Mouse (Mus musculus) testis, postnatal 14 days (tissue): ENCODE measurements around the gene Morc1.

ENCODE experiments used
- DNase-seq: peaks from one replicate; pipeline ENCODE4 v3.0.0; 2021; ENCODE audit warnings: low spot score

The Morc1 gene

GRCm38 (mm10) chr16:48474896-48475802, 44.1 kb downstream of the Morc1 start:
- no peak for DNase-seq

GRCm38 (mm10) chr16:48479266-48479848, 48.3 kb downstream of the Morc1 start:
- DNase-seq, result no peak

- no peak for DNase-seq
Measured at GRCm38 (mm10) chr16:48516776-48517499, 85.9 kb downstream of the Morc1 start.

- no peak for DNase-seq
Measured at GRCm38 (mm10) chr16:48519569-48519968, 88.5 kb downstream of the Morc1 start.

GRCm38 (mm10) chr16:48537108-48537507, 106.1 kb downstream of the Morc1 start:
- no peak for DNase-seq

- DNase-seq, result no peak
Measured at GRCm38 (mm10) chr16:48562290-48563080, 131.4 kb downstream of the Morc1 start.

GRCm38 (mm10) chr16:48570354-48570753, 139.3 kb downstream of the Morc1 start:
- peak; percentile 14 for DNase-seq

- DNase-seq, result no peak
Measured at GRCm38 (mm10) chr16:48574072-48574471, 143.0 kb downstream of the Morc1 start.

GRCm38 (mm10) chr16:48574499-48574898, 143.5 kb downstream of the Morc1 start:
- no peak for DNase-seq

- DNase-seq, result no peak
Measured at GRCm38 (mm10) chr16:48585369-48585768, 154.3 kb downstream of the Morc1 start.

- DNase-seq, result no peak
Measured at GRCm38 (mm10) chr16:48594457-48594856, 163.4 kb downstream of the Morc1 start.

GRCm38 (mm10) chr16:48595216-48595615, 164.2 kb downstream of the Morc1 start:
- DNase-seq, result no peak

GRCm38 (mm10) chr16:48603735-48604211, 172.7 kb downstream of the Morc1 start:
- no peak for DNase-seq

GRCm38 (mm10) chr16:48606476-48607038, 175.5 kb downstream of the Morc1 start:
- DNase-seq, result no peak

GRCm38 (mm10) chr16:48608224-48608623, 177.2 kb downstream of the Morc1 start:
- no peak for DNase-seq

- DNase-seq, result no peak
Measured at GRCm38 (mm10) chr16:48610866-48611265, 179.8 kb downstream of the Morc1 start.

- DNase-seq, result no peak
Measured at GRCm38 (mm10) chr16:48611436-48611835, 180.4 kb downstream of the Morc1 start.

GRCm38 (mm10) chr16:48613783-48614182, 182.7 kb downstream of the Morc1 start:
- no peak for DNase-seq

GRCm38 (mm10) chr16:48620510-48620909, 189.5 kb downstream of the Morc1 start:
- DNase-seq, result no peak

- DNase-seq, result no peak
Measured at GRCm38 (mm10) chr16:48621019-48621418, 190.0 kb downstream of the Morc1 start.

- no peak for DNase-seq
Measured at GRCm38 (mm10) chr16:48623447-48623846, 192.4 kb downstream of the Morc1 start.
